Mouse (Mus musculus) activated CD4-positive, CD25-positive, alpha-beta regulatory T cell, adult 4 months (primary cell): ENCODE data around the gene Peli2. TPM values are rescaled to one million over a fixed set of nuclear protein-coding genes. Genes with fewer than 3 reads are reported as not detected.

Experiments
- ATAC-seq: one replicate; pipeline ENCODE4 v1.8.0; 2017
- polyA plus RNA-seq, 2 experiments: library from polyadenylated mRNA; unstranded; fragments of 100-300 nt; shearing (Covaris generic); gene quantifications; one replicate each; pipeline ENCODE4 v1.2.1; 2017

Peli2 gene
- polyA plus RNA-seq, 2 experiments from 2014 or later: 0.32 to 0.47 TPM

DNA sequence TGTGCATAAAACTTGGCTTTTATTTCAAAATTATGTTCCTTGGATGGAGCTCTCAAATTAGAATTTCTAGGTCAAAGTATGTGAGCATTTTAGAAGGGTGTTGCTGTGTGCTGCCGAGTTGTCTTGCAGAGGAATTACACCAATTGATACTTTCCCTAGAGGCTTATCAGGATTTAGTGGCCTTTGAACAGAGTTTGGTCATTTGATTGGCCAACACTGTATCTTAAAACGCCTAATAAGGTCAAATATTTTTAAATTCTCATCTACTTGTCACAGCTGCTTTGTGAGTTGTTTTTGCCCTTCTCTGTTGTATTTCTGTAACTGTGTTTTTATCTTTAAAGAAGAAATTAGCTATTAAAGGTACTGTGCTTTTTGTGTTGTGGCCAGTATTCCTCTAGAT is 32.4 kb downstream of the Peli2 start:
- ATAC-seq: no peak

- ATAC-seq: no peak
Measured at GRCm38 (mm10) chr14:48153865-48154511, 33.4 kb downstream of the Peli2 start.

- ATAC-seq: no peak
Measured at GRCm38 (mm10) chr14:48154641-48155040, 34.0 kb downstream of the Peli2 start.

- no peak for ATAC-seq
Measured at GRCm38 (mm10) chr14:48155153-48155552, 34.5 kb downstream of the Peli2 start.

- ATAC-seq: no peak
Measured at GRCm38 (mm10) chr14:48157085-48157484, 36.5 kb downstream of the Peli2 start.

DNA sequence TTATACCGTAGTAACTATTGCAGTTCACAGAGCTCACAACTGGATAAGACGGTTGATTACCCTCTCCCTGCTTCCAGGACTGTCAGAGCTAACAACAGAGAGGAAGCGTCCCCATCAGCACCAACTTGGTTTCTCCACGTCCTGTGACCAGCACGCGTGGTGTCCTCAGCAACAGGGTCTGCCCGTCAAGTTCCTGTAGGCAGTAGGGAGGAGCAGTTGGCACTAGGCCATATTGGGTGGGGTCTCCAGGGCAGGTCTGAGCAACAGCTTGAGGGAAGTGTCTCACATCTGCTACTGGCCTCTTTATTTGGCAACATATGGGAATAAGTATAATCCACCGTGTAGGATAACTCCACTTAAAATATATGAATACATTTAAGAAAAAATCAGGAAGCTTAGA is 37.2 kb downstream of the Peli2 start:
- no peak for ATAC-seq

GRCm38 (mm10) chr14:48159401-48159800 is 38.8 kb downstream of the Peli2 start:
- ATAC-seq: no peak

DNA sequence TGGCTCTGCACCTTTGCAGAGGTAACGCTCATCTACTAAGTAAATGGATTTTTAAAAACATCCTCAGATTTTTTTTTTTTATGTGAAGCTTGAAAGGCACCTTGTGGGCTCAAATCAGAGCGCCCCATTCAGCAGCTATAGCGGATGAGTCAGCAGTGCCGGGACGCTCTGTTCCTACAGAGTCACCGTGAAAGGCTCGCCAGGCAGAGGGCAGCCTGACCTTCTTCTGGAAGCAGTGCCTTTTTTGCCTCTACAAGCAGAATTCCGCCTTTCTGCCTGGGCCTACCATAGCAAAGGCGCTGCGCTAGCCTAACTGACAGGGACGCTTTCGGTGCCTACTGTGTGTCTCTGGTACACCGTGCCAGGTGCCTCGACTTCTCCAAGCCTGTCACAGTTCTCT is 41.8 kb downstream of the Peli2 start:
- ATAC-seq: no peak

DNA sequence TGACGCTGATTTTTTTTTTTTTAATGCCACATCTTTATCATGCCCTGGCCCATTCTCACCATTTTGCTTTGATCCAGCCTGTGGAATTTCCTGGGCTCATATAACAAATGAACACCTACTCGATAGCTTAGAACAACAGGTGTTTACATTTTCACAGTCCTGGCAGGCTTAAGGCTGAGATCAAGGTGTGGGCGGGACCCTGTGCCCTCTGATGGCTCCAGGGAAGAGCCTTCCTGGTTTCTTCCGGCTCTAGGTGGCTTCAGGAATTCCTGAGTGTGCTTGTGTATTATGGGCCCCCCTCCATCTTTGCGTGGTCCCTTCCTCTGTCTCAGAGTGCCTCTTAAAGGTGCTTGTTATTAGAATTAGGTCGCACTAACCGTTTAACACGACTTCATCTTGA is 44.3 kb downstream of the Peli2 start:
- ATAC-seq: no peak

DNA sequence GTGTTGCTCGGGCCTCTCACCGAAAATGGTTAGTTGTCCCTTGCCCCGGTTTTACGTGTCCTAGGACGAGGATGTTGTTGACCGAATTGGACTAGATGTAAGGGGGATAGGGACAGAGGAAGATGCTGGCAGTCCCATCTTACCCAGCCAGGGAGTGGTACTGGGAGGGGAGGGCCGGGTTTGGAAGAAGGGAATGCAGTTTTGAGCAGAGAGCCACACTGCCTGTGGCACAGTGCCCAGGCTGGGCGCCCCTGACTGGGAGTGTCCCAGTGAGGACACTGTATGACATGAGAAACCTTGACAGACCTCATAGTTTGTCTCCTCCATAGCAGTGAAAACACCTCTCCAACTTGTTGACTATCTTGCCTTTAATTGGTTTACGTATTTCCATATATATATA is 45.8 kb downstream of the Peli2 start:
- ATAC-seq: no peak

- no peak for ATAC-seq
Measured at GRCm38 (mm10) chr14:48167020-48167419, 46.4 kb downstream of the Peli2 start.

GRCm38 (mm10) chr14:48168116-48168515 is 47.5 kb downstream of the Peli2 start:
- ATAC-seq: no peak

DNA sequence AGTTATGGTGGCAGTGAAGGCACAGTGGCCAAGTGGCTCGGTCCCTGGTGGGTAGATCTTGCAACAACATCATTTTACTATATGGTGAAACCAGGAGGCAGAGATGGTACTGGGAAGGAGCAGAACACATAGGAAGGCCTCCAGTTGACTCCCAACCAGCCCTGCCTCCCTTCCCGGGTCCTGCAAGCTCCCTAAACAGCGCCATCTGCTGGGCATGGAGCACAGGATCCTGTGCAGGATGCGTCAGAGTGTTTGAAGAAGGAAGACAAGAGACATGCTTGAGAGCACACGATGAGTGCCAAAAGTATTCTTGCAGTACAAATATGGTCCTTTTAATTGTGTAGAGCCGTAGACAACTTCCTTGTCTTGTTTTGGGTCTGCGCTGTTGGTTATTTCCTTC is 49.3 kb downstream of the Peli2 start:
- ATAC-seq: no peak

GRCm38 (mm10) chr14:48171268-48171667 is 50.6 kb downstream of the Peli2 start:
- no peak for ATAC-seq

GRCm38 (mm10) chr14:48172026-48172425 is 51.4 kb downstream of the Peli2 start:
- ATAC-seq: no peak

DNA sequence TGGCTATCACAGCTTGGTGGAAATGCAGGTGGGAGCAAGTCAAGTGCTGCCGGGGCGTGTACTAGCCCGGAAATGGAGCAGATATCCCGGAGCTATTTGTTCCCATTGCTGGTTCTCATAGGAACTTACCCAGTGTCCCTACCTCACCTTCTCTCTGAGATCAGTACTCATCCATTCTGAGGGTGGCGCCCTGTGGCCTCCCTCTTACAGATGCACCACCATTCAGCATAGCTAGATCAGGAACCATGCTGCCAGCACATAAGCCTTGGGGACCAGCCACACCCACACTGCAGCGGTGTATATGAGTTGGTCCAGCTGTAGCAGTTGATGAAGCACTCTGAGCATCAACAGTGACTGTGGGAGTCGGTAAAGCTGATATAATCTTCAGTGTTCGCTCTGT is 52.3 kb downstream of the Peli2 start:
- no peak for ATAC-seq

DNA sequence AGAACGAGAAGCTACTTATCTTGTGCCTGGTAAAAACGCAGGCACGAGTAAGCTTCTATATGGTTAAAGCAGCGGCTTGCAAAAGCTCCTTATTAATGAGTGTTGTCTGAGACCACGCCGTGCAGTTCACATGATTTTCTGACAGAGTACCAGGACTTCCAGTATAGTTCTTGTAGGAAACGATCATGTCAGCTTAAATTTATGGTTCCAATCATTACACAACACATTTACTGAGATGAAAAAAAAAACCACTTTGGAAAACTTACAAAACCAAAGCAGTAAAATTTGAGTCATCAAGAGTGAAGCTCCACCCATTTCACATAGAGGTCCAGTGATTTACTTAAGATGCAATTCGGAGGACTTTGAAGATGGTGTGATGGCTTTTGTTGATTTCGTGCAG is 53.2 kb downstream of the Peli2 start:
- no peak for ATAC-seq

- no peak for ATAC-seq
Measured at GRCm38 (mm10) chr14:48174356-48174755, 53.7 kb downstream of the Peli2 start.

- ATAC-seq: no peak
Measured at GRCm38 (mm10) chr14:48175115-48175514, 54.5 kb downstream of the Peli2 start.

- no peak for ATAC-seq
Measured at GRCm38 (mm10) chr14:48178304-48178995, 57.8 kb downstream of the Peli2 start.

GRCm38 (mm10) chr14:48179021-48179420 is 58.4 kb downstream of the Peli2 start:
- no peak for ATAC-seq

- no peak for ATAC-seq
Measured at GRCm38 (mm10) chr14:48186302-48186701, 65.7 kb downstream of the Peli2 start.

- ATAC-seq: no peak
Measured at GRCm38 (mm10) chr14:48187100-48187499, 66.5 kb downstream of the Peli2 start.

- ATAC-seq: no peak
Measured at GRCm38 (mm10) chr14:48189330-48189729, 68.7 kb downstream of the Peli2 start.

GRCm38 (mm10) chr14:48190946-48191345 is 70.3 kb downstream of the Peli2 start:
- no peak for ATAC-seq
